Mouse (Mus musculus): ENCODE results near the gene Vars2. TPM values are rescaled to one million over a fixed set of nuclear protein-coding genes. Genes with fewer than 3 reads are reported as not detected.

The Vars2 gene
- 1.1 TPM for polyA plus RNA-seq (2014; fragmentation: Illumina TruSeq; extraction: RNeasy Lipid Tissue Mini Kit (QIAGEN cat#74804); ENCODE audit: low read depth, low replicate concordance)

DNA sequence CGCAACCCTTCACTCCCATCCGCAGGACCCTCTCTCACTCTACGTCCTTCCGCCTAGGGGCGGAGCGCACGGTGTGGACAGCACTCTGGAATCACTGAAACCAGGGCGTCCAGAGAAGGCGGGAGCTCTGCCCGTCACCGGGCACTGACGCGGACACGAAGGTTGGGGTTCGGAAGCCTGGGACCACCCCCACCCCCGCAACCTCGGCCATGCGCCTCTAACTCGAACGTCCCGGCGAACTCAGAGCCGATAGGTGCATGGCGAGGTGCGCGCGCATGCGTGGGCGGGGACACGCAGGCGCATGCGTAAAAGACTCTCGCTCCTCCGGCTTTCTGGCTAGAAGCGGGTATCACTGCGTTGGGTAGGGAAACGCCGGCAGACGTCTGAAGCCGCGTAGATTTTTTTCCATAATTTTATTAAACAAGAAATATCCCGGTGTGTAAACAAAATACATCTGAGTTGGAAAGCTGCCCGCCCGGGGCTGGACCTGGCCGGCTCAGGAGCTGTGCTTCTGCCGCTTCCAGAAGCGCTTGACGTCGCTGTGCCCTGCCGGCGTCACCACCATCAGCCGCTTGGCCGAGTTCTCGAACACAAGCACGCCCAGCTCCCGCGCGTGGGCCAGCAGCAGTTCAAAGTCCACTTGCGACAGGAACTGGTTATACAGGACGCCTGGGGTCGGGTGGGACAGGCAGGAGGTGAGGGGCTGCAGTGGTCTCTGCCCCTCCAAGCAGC lies at the start of gene Vars2:
Gene Vars2, minus strand, starts transcription at position 259 of the 732 bp plus-strand sequence.

GRCm38 (mm10) chr17:35704621-35705464 lies 37.5 kb upstream of the Vars2 start, which contains the start of gene Ddr1:
Gene Ddr1 (minus strand): TSS chr17:35704621.

DNA sequence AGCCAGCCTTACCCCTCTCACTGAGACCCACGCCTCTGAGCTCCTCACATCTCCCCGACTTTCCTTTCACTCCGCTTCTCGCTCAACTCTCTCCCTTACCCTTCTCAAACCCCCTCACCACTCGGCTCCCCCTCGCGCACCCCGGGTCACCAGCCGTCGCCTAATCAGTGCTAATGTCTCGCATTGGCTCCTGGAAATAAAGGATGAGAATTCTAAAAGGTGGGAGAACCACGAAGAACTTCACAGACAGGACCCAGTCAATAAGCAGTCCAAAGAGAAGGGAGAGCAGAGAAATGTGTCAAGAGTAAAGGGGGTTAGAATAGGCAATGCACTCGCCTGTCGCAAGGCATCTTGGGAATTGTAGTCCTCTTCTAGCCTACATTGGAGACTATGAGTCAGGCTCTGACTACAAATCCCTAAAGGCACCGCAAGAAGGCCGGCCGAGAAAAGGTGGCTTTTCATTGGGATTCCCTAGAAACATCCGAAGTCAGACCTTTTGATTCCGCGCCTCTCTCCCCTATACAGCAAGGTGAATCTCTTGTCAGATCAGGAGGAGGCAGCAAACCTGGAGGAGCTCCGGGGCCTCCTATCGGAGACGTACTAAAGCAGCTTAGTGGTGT lies 6.1 kb upstream of the Vars2 start, which contains the start of gene Gtf2h4:
Gene Gtf2h4, minus strand, starts transcription at position 324 of the 620 bp plus-strand sequence.

GRCm38 (mm10) chr17:35643609-35644236 lies 23.7 kb downstream of the Vars2 start, which contains the start of gene Mucl3:
Gene Mucl3 (minus strand): TSS chr17:35643695.

GRCm38 (mm10) chr17:35626537-35626936 lies 40.9 kb downstream of the Vars2 start, which contains the start of gene Gm9573:
Gene Gm9573 (minus strand): TSS chr17:35626637.

Other genes with a start within 250 kb of the Vars2 start
- 21.9 TPM for gene H2-Q6, start 242.7 kb downstream of the Vars2 start, polyA plus RNA-seq (2014; fragmentation: Illumina TruSeq; extraction: RNeasy Lipid Tissue Mini Kit (QIAGEN cat#74804); ENCODE audit: low read depth, low replicate concordance)
- gene H2-Q7, start 228.4 kb downstream of the Vars2 start, polyA plus RNA-seq (2014; fragmentation: Illumina TruSeq; extraction: RNeasy Lipid Tissue Mini Kit (QIAGEN cat#74804); ENCODE audit: low read depth, low replicate concordance) = 4.7 TPM
- 0.44 TPM for gene H2-Q10, start 197.5 kb downstream of the Vars2 start, polyA plus RNA-seq (2014; fragmentation: Illumina TruSeq; extraction: RNeasy Lipid Tissue Mini Kit (QIAGEN cat#74804); ENCODE audit: low read depth, low replicate concordance)
- gene Pou5f1, start 161.6 kb downstream of the Vars2 start, polyA plus RNA-seq (2014; fragmentation: Illumina TruSeq; extraction: RNeasy Lipid Tissue Mini Kit (QIAGEN cat#74804); ENCODE audit: low read depth, low replicate concordance) = not detected
- 1.1 TPM for gene Tcf19, start 150.8 kb downstream of the Vars2 start, polyA plus RNA-seq (2014; fragmentation: Illumina TruSeq; extraction: RNeasy Lipid Tissue Mini Kit (QIAGEN cat#74804); ENCODE audit: low read depth, low replicate concordance)
- 0.85 TPM for gene Cchcr1, start 150.5 kb downstream of the Vars2 start, polyA plus RNA-seq (2014; fragmentation: Illumina TruSeq; extraction: RNeasy Lipid Tissue Mini Kit (QIAGEN cat#74804); ENCODE audit: low read depth, low replicate concordance)
- not detected for gene Psors1c2, start 134.4 kb downstream of the Vars2 start, polyA plus RNA-seq (2014; fragmentation: Illumina TruSeq; extraction: RNeasy Lipid Tissue Mini Kit (QIAGEN cat#74804); ENCODE audit: low read depth, low replicate concordance)
- gene Cdsn, start 115.5 kb downstream of the Vars2 start, polyA plus RNA-seq (2014; fragmentation: Illumina TruSeq; extraction: RNeasy Lipid Tissue Mini Kit (QIAGEN cat#74804); ENCODE audit: low read depth, low replicate concordance) = not detected
- not detected for gene 2300002M23Rik, start 100.1 kb downstream of the Vars2 start, polyA plus RNA-seq (2014; fragmentation: Illumina TruSeq; extraction: RNeasy Lipid Tissue Mini Kit (QIAGEN cat#74804); ENCODE audit: low read depth, low replicate concordance)
- gene Sfta2, start 66.0 kb downstream of the Vars2 start, polyA plus RNA-seq (2014; fragmentation: Illumina TruSeq; extraction: RNeasy Lipid Tissue Mini Kit (QIAGEN cat#74804); ENCODE audit: low read depth, low replicate concordance) = not detected
- gene Gm9573, start 41.0 kb downstream of the Vars2 start, polyA plus RNA-seq (2014; fragmentation: Illumina TruSeq; extraction: RNeasy Lipid Tissue Mini Kit (QIAGEN cat#74804); ENCODE audit: low read depth, low replicate concordance) = not detected
- gene Mucl3, start 23.9 kb downstream of the Vars2 start, polyA plus RNA-seq (2014; fragmentation: Illumina TruSeq; extraction: RNeasy Lipid Tissue Mini Kit (QIAGEN cat#74804); ENCODE audit: low read depth, low replicate concordance) = not detected
- 1.7 TPM for gene Gtf2h4, start 6.1 kb upstream of the Vars2 start, polyA plus RNA-seq (2014; fragmentation: Illumina TruSeq; extraction: RNeasy Lipid Tissue Mini Kit (QIAGEN cat#74804); ENCODE audit: low read depth, low replicate concordance)
- gene Ddr1, start 37.0 kb upstream of the Vars2 start, polyA plus RNA-seq (2014; fragmentation: Illumina TruSeq; extraction: RNeasy Lipid Tissue Mini Kit (QIAGEN cat#74804); ENCODE audit: low read depth, low replicate concordance) = 7.2 TPM
- gene Ier3, start 154.1 kb upstream of the Vars2 start, polyA plus RNA-seq (2014; fragmentation: Illumina TruSeq; extraction: RNeasy Lipid Tissue Mini Kit (QIAGEN cat#74804); ENCODE audit: low read depth, low replicate concordance) = 13.7 TPM
- 7.4 TPM for gene Flot1, start 155.6 kb upstream of the Vars2 start, polyA plus RNA-seq (2014; fragmentation: Illumina TruSeq; extraction: RNeasy Lipid Tissue Mini Kit (QIAGEN cat#74804); ENCODE audit: low read depth, low replicate concordance)
- 11.5 TPM for gene Tubb5, start 170.7 kb upstream of the Vars2 start, polyA plus RNA-seq (2014; fragmentation: Illumina TruSeq; extraction: RNeasy Lipid Tissue Mini Kit (QIAGEN cat#74804); ENCODE audit: low read depth, low replicate concordance)
- 7.1 TPM for gene Mdc1, start 173.9 kb upstream of the Vars2 start, polyA plus RNA-seq (2014; fragmentation: Illumina TruSeq; extraction: RNeasy Lipid Tissue Mini Kit (QIAGEN cat#74804); ENCODE audit: low read depth, low replicate concordance)
- 0.32 TPM for gene Nrm, start 193.7 kb upstream of the Vars2 start, polyA plus RNA-seq (2014; fragmentation: Illumina TruSeq; extraction: RNeasy Lipid Tissue Mini Kit (QIAGEN cat#74804); ENCODE audit: low read depth, low replicate concordance)
- gene Ppp1r18, start 198.0 kb upstream of the Vars2 start, polyA plus RNA-seq (2014; fragmentation: Illumina TruSeq; extraction: RNeasy Lipid Tissue Mini Kit (QIAGEN cat#74804); ENCODE audit: low read depth, low replicate concordance) = 0.49 TPM
- gene Dhx16, start 212.2 kb upstream of the Vars2 start, polyA plus RNA-seq (2014; fragmentation: Illumina TruSeq; extraction: RNeasy Lipid Tissue Mini Kit (QIAGEN cat#74804); ENCODE audit: low read depth, low replicate concordance) = 21.8 TPM
- 38.4 TPM for gene 2310061I04Rik, start 229.8 kb upstream of the Vars2 start, polyA plus RNA-seq (2014; fragmentation: Illumina TruSeq; extraction: RNeasy Lipid Tissue Mini Kit (QIAGEN cat#74804); ENCODE audit: low read depth, low replicate concordance)
- 7.0 TPM for gene Atat1, start 242.5 kb upstream of the Vars2 start, polyA plus RNA-seq (2014; fragmentation: Illumina TruSeq; extraction: RNeasy Lipid Tissue Mini Kit (QIAGEN cat#74804); ENCODE audit: low read depth, low replicate concordance)
- 17.0 TPM for gene Mrps18b, start 248.8 kb upstream of the Vars2 start, polyA plus RNA-seq (2014; fragmentation: Illumina TruSeq; extraction: RNeasy Lipid Tissue Mini Kit (QIAGEN cat#74804); ENCODE audit: low read depth, low replicate concordance)
- gene Ppp1r10, start 248.8 kb upstream of the Vars2 start, polyA plus RNA-seq (2014; fragmentation: Illumina TruSeq; extraction: RNeasy Lipid Tissue Mini Kit (QIAGEN cat#74804); ENCODE audit: low read depth, low replicate concordance) = 28.8 TPM

Data from kidney, adult 10 weeks (tissue).